Mouse (Mus musculus): ENCODE results near the gene Arhgap9. TPM values are rescaled to one million over a fixed set of nuclear protein-coding genes. Genes with fewer than 3 reads are reported as not detected.
"Not testable (repeated sequence)": the region's sequence is repeated elsewhere in the genome, so short reads cannot be mapped to it uniquely, and the experiment has no call there.

Gene Arhgap9
- polyA plus RNA-seq, 1 experiment from 2014 or later = 3.9 TPM

- no peak overlapping the region for H3K4me3 ChIP-seq (ENCODE audit: low read depth, low read length)
- H3K27ac ChIP-seq (ENCODE audit: low read length) = no peak overlapping the region
- peaks cover 73% of the 10 kb centered on the region for H3K36me3 ChIP-seq (ENCODE audit: control insufficient read depth, insufficient read depth, low read length)
- no peak for ATAC-seq (ENCODE audit: insufficient number of reproducible peaks, insufficient read depth, low FRiP score, low read depth)
- no peaks in the 10 kb centered on the region for H3K27me3 ChIP-seq (ENCODE audit: control insufficient read depth, insufficient read depth, low read length)
- no peaks in the 10 kb centered on the region for H3K9me3 ChIP-seq (ENCODE audit: control insufficient read depth, low read depth, low read length)
- no peak overlapping the region for H3K9ac ChIP-seq (replicated peaks; ENCODE audit: low read depth, low read length)
- H3K4me2 ChIP-seq (replicated peaks; ENCODE audit: low read depth, low read length) = no peak overlapping the region
- 88% methylated on average over 16 of the region's 16 CpGs for WGBS
- H3K4me1 ChIP-seq (ENCODE audit: control insufficient read depth, insufficient read depth, low read length) = peaks cover 9% of the 10 kb centered on the region
Measured at GRCm38 (mm10) chr10:127297015-127297871, 24.5 kb upstream of the Arhgap9 start.

- no peak overlapping the region for H3K27ac ChIP-seq (ENCODE audit: low read length)
- H3K36me3 ChIP-seq (ENCODE audit: control insufficient read depth, insufficient read depth, low read length) = peaks cover 79% of the 10 kb centered on the region
- H3K4me2 ChIP-seq (replicated peaks; ENCODE audit: low read depth, low read length) = no peak overlapping the region
- no peaks in the 10 kb centered on the region for H3K27me3 ChIP-seq (ENCODE audit: control insufficient read depth, insufficient read depth, low read length)
- H3K9ac ChIP-seq (replicated peaks; ENCODE audit: low read depth, low read length) = no peak overlapping the region
- no peak for ATAC-seq (ENCODE audit: insufficient number of reproducible peaks, insufficient read depth, low FRiP score, low read depth)
- no peak overlapping the region for H3K4me3 ChIP-seq (ENCODE audit: low read depth, low read length)
- no peaks in the 10 kb centered on the region for H3K4me1 ChIP-seq (ENCODE audit: control insufficient read depth, insufficient read depth, low read length)
- H3K9me3 ChIP-seq (ENCODE audit: control insufficient read depth, low read depth, low read length) = no peaks in the 10 kb centered on the region
- WGBS = 92% methylated on average over 6 of the region's 6 CpGs
Measured at GRCm38 (mm10) chr10:127300361-127300760, 21.4 kb upstream of the Arhgap9 start.

DNA sequence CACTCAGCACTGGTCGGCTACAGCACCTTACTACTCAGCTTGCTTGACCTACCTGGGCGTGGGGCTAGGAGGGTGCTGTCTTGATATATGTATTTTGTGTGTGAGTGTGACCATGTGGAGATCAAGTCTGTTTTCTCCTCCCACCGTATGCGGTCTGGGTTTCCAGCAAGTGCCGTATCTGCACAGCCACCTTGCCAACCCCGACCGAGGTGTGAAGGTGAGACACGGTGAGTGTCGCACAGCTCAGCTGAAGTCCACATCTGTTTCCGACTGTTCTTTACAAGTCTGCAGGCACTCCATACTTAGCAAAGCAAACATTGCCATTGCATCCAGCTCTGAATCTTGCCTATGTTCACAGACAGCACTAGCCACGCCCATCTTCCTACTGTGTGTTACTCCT lies 18.6 kb upstream of the Arhgap9 start:
- 90% methylated on average over 11 of the region's 11 CpGs for WGBS
- no peak overlapping the region for H3K27ac ChIP-seq (ENCODE audit: low read length)
- H3K27me3 ChIP-seq (ENCODE audit: control insufficient read depth, insufficient read depth, low read length) = no peaks in the 10 kb centered on the region
- no peak overlapping the region for H3K4me3 ChIP-seq (ENCODE audit: low read depth, low read length)
- H3K9me3 ChIP-seq (ENCODE audit: control insufficient read depth, low read depth, low read length) = no peaks in the 10 kb centered on the region
- H3K4me1 ChIP-seq (ENCODE audit: control insufficient read depth, insufficient read depth, low read length) = no peaks in the 10 kb centered on the region
- H3K4me2 ChIP-seq (replicated peaks; ENCODE audit: low read depth, low read length) = no peak overlapping the region
- no peak for ATAC-seq (ENCODE audit: insufficient number of reproducible peaks, insufficient read depth, low FRiP score, low read depth)
- H3K9ac ChIP-seq (replicated peaks; ENCODE audit: low read depth, low read length) = no peak overlapping the region
- peaks cover 75% of the 10 kb centered on the region for H3K36me3 ChIP-seq (ENCODE audit: control insufficient read depth, insufficient read depth, low read length)

DNA sequence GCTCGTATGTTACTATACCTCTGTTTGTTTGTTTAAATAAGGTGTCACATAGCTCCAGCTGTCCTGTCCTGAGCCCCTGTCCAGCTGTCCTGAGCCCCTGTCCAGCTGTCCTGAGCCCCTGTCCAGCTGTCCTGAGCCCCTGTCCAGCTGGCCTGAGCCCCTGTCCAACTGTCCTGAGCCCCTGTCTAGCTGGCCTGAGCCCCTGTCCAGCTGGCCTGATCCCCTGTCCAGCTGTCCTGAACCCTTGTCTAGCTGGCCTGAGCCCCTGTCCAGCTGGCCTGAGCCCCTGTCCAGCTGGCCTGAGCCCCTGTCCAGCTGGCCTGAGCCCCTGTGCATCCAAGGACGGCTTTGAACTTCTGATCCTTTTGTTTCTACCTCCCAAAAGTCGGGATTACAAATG lies 12.6 kb upstream of the Arhgap9 start:
- H3K4me3 ChIP-seq (ENCODE audit: low read depth, low read length); H3K27ac ChIP-seq (ENCODE audit: low read length); H3K27me3 ChIP-seq (ENCODE audit: control insufficient read depth, insufficient read depth, low read length); H3K4me2 ChIP-seq (replicated peaks; ENCODE audit: low read depth, low read length); ATAC-seq (ENCODE audit: insufficient number of reproducible peaks, insufficient read depth, low FRiP score, low read depth); H3K4me1 ChIP-seq (ENCODE audit: control insufficient read depth, insufficient read depth, low read length); H3K9ac ChIP-seq (replicated peaks; ENCODE audit: low read depth, low read length); H3K9me3 ChIP-seq (ENCODE audit: control insufficient read depth, low read depth, low read length): not testable (repeated sequence)
- H3K36me3 ChIP-seq (ENCODE audit: control insufficient read depth, insufficient read depth, low read length) = peaks cover 37% of the 10 kb centered on the region
- WGBS = 88% methylated on average over 3 of the region's 3 CpGs

DNA sequence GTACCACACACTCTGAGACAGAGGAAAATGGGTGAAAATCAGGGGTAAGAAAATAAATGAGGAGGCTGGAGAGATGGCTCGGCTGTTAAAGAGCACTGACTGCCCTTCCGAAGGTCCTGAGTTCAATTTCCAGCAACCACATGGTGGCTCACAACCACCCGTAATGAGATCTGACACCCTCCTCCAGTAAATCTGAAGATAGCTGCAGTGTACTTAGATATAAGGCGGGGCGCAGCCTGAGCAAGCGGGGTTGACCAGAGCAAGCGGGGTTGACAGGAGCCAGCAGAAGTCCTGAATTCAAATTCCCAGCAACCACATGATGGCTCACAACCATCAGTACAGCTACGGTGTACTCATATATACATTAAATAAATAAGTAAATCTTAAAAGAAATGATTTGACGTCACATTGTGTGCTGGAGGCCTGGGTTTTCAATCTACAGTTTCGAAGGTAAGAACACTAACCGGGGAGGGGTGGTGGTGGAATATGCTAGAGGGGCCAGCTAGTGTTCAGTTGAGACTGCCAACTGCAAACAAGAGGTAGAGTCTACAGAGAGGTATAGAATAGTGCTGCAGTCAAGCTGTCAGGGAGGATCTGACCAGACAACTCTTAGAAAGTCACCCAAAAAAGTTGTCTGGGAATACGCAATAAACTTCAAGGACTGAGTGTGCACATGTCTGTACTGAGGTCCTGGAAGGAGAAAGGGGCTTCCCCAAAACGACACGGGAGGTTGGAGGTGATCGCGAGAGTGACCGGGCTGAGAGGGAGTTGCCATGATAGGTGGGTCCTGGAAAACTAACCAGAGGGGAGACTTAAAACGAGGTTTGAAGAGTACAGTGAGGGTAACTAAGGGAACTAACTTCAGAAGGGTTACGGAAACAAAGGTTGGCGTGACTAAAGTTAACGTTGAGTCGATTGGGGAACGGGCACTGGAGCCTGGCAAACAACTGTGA lies 11.0 kb upstream of the Arhgap9 start:
- peak; percentile 39; the same call in 1 of the 2 replicates for ATAC-seq (ENCODE audit: insufficient number of reproducible peaks, insufficient read depth, low FRiP score, low read depth)
- 37% methylated on average over 23 of the region's 23 CpGs for WGBS
- no peaks in the 10 kb centered on the region for H3K27me3 ChIP-seq (ENCODE audit: control insufficient read depth, insufficient read depth, low read length)
- peak overlapping the region; percentile 58; the same call in 1 of the 2 replicates for H3K27ac ChIP-seq (ENCODE audit: low read length)
- H3K9ac ChIP-seq (replicated peaks; ENCODE audit: low read depth, low read length) = peak overlapping the region; percentile 64
- H3K36me3 ChIP-seq (ENCODE audit: control insufficient read depth, insufficient read depth, low read length) = peaks cover 26% of the 10 kb centered on the region
- H3K4me1 ChIP-seq (ENCODE audit: control insufficient read depth, insufficient read depth, low read length) = peaks cover 7% of the 10 kb centered on the region; the same call in 1 of the 2 replicates
- no peaks in the 10 kb centered on the region for H3K9me3 ChIP-seq (ENCODE audit: control insufficient read depth, low read depth, low read length)
- peak overlapping the region; percentile 73 for H3K4me2 ChIP-seq (replicated peaks; ENCODE audit: low read depth, low read length)
- peak overlapping the region; percentile 78 for H3K4me3 ChIP-seq (ENCODE audit: low read depth, low read length)

DNA sequence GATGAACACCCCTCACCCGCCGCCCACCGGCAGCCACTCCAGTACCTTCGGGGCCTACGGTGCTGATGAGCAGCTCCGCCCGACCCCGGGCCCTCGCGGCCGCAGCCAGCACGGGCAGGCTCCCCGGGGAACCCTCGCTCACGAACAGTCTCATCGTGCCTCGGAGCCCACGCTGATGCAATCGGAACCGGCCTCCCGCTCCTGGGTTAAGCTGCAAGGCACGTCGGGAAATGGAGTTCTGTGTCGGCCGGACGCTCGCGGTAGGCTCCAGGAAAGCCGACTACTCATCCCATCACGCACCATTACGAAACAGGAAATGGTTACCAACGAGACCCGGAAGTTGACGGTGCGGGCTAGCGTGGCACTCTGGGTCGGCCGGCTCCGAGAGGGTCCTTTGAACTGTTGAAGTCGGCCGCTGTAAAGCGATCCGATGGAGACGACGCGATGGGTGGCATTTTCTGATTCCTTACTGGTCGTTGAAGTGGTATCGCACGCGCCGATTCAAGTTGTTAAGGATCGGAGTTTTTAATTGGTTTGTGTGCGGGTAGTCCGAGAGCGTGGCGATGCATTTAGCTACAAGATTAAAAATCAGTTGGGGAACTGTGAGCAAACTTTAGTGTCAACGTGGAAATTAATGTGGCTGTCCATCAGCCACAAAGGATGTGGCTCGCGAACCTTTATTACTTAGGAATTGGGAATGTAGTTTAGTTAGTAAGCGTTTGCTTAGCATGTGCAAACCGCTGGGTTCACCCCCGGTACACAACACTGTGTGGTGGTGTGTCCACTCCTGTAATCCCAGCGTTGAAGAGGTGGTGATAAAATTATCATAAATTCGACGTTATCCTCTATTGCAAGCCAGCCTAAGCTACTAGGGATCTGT lies 10.0 kb upstream of the Arhgap9 start, which contains the start of gene Mars:
Mars (minus strand) TSS at position 311 of the 880 bp plus-strand sequence.
- WGBS = under 1% methylated on average over 65 of the region's 65 CpGs
- peak within 1 kb of the TSS; percentile 78 for H3K4me3 ChIP-seq (ENCODE audit: low read depth, low read length)
- H3K4me2 ChIP-seq (replicated peaks; ENCODE audit: low read depth, low read length) = peak within 1 kb of the TSS; percentile 83
- H3K4me1 ChIP-seq (ENCODE audit: control insufficient read depth, insufficient read depth, low read length) = peaks cover 7% of the 10 kb centered on the region; the same call in 1 of the 2 replicates
- no peaks in the 10 kb centered on the region for H3K9me3 ChIP-seq (ENCODE audit: control insufficient read depth, low read depth, low read length)
- H3K9ac ChIP-seq (replicated peaks; ENCODE audit: low read depth, low read length) = peak within 1 kb of the TSS; percentile 64
- peak within 1 kb of the TSS; percentile 67 for H3K27ac ChIP-seq (ENCODE audit: low read length)
- H3K27me3 ChIP-seq (ENCODE audit: control insufficient read depth, insufficient read depth, low read length) = no peaks in the 10 kb centered on the region
- ATAC-seq (ENCODE audit: insufficient number of reproducible peaks, insufficient read depth, low FRiP score, low read depth) = peak; percentile 96
- H3K36me3 ChIP-seq (ENCODE audit: control insufficient read depth, insufficient read depth, low read length) = peaks cover 23% of the 10 kb centered on the region

- 3% methylated on average over 4 of the region's 4 CpGs for WGBS
- Histone ChIP-seq H3K4me2 (replicated peaks; ENCODE audit: low read depth, low read length) (peak overlapping the region; percentile 83), H3K36me3 (ENCODE audit: control insufficient read depth, insufficient read depth, low read length) (peaks cover 18% of the 10 kb centered on the region), H3K9me3 (ENCODE audit: control insufficient read depth, low read depth, low read length) (no peaks in the 10 kb centered on the region), H3K4me1 (ENCODE audit: control insufficient read depth, insufficient read depth, low read length) (peaks cover 7% of the 10 kb centered on the region; the same call in 1 of the 2 replicates), H3K27me3 (ENCODE audit: control insufficient read depth, insufficient read depth, low read length) (no peaks in the 10 kb centered on the region), H3K9ac (replicated peaks; ENCODE audit: low read depth, low read length) (peak overlapping the region; percentile 64; the same call in 1 of the 2 replicates), H3K27ac (ENCODE audit: low read length) (peak overlapping the region; percentile 67), H3K4me3 (ENCODE audit: low read depth, low read length) (peak overlapping the region; percentile 78)
- ATAC-seq (ENCODE audit: insufficient number of reproducible peaks, insufficient read depth, low FRiP score, low read depth) = peak; percentile 19; the same call in 1 of the 2 replicates
Measured at GRCm38 (mm10) chr10:127312356-127312676, 9.4 kb upstream of the Arhgap9 start.
